Mouse (Mus musculus): ENCODE measurements around the gene Gm8909. TPM values are rescaled to one million over a fixed set of nuclear protein-coding genes. Genes with fewer than 3 reads are reported as not detected.
"Not testable (repeated sequence)": the region's sequence is repeated elsewhere in the genome, so short reads cannot be mapped to it uniquely, and the experiment has no call there.

The Gm8909 gene
- not detected for total RNA-seq (2021)
- long read RNA-seq, experiment 1, result 0 reads
- long read RNA-seq, experiment 2, result 0 reads

DNA sequence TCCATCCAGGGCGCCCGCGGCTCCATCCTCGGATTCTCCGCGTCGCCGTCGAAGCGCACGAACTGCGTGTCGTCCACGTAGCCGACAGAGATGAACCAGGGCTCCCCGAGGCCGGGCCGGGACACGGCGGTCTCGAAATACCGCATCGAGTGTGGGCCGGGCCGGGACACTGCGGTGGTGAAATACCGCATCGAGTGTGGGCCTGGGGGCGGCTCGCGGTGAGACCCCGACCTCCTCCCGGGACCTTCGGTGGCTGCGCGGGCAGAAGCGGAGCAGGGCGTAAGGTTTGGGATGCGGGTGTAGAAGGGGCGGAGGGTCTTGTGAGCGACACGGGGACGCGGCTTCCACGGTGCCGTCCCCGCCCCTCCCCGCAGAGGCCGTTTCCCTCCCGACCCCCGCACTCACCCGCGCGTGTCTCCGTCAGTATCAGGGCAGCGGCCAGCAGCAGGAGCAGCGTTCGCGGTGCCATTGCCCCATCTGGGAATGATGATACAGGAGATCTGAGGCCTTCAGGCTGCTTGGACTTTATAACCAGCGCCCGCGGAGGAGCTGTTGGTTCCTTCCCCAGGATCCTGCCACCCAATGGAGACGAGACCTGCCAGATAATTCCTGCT is at the start of gene Gm8909:
Gm8909 (minus strand) TSS at position 499 of the 614 bp plus-strand sequence.
- no peak for DNase-seq (ENCODE audit: low spot score in 2 of 2)

DNA sequence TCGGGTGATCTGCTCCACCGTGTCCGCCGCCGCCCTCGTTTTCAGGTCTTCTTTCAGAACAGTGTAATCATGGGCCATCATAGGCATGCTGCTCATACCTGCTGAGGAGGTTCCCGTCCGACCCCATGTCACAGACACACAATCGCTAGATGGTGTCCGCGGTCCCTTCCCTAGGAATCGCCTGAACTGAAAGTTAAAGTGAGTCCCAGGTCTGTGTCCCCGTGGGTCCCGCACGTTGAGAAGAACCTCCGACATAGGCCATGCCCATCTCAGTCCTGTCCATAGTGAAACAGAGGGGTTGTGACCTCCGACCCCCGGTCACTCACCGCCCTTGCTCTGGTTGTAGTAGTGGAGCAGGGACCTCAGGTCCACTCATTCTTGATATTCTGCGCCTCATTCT is 47.2 kb upstream of the Gm8909 start:
- DNase-seq (ENCODE audit: low spot score in 2 of 2), result no peak

DNA sequence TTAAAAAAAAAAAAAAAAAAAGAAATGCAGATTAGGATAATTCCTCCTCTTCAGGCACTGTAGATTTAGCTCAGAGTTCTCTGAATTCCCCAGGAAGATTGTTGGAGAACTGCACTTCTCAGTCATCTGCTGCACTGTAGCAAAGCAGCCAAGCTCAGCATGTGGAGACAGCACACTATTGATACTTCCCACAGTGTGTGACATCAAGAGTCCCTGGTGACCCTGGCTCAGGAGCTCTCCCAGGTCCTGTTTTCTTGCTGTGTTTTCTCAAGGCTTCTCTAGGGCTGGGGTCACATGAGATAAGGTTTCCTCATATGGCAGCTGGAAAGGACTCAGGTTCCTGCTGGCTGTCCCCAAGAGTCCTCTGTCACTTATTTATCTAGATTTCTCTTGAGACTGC is 38.5 kb upstream of the Gm8909 start:
- no peak for DNase-seq (ENCODE audit: low spot score in 2 of 2)

DNA sequence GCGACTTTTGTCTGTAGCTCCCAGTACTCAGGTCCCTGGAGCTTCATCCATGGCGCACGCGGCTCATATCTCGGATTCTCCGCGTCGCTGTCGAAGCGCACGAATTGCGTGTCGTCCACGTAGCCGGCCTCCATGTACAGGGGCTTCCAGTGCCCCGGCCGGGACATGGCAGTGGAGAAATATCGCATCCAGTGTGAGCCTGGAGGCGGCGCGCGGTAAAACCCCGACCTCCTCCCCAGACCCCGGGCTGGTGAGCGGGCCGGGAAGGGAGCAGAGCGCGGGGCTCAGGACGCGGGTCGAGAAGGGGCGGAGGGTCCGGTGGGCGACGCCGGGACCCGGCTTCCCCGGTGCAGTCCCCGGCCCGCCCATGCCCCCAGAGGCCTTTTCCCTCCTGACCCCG is 37.5 kb upstream of the Gm8909 start:
- no peak for DNase-seq (ENCODE audit: low spot score in 2 of 2)

DNA sequence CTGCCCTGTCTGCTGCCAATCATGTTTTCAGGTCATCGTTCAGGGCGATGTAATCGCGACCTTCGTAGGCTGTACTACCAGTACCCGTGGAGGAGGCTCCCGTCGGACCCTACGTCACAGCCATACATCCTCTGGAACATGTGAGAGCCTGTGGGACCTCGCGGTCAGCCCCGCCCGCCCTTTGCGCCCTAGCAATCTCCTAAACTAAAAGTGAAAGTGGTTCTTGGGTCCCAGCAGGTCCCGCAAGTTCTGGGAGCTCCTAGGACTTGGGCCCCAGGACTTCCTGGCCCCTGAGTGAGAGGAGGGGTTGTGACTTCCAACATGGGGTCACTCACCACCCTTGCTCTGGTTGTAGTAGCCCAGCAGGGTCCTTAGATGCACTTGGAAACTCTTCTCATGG is 37.1 kb upstream of the Gm8909 start:
- no peak for DNase-seq (ENCODE audit: low spot score in 2 of 2)

DNA sequence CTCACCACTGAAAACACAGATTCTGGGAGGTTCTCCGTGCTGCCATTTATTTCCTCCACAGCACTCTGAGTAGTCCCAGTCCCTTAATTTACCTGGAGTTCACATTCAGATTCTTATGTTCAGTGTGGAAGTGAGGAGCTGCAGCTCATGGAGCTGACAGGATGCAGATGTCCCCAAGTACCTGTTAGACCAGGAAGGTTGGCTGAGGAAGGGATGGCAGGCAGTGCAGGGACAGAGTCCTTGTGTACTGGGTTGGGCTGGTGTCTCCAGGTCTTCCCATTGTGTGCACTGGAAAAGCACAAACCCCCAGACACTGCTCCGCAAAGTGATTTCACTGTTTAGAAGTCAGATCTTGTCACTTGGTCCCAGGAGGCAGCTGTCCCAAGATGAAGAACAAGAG is 33.5 kb upstream of the Gm8909 start:
- DNase-seq (ENCODE audit: low spot score in 2 of 2), result no peak

DNA sequence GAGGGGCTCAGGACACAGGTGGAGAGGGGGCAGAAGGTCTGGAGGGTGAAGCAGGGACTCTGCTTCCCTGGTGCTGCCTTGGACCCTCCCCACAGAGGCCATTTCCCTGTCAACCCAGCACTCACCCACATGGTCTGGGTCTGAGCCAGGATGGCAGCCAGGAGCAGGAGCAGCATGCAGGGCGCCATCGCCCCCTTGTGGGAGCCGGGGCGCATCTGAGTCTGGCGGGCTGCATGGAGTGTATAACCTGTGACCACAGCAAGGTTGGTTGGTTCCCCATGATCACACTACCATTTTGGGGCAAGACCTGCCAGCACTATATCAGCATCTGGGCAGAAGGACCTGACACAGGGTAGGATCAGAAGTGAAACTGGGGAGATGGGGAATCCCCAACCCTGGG is 30.0 kb upstream of the Gm8909 start:
- DNase-seq (ENCODE audit: low spot score in 2 of 2), result no peak

DNA sequence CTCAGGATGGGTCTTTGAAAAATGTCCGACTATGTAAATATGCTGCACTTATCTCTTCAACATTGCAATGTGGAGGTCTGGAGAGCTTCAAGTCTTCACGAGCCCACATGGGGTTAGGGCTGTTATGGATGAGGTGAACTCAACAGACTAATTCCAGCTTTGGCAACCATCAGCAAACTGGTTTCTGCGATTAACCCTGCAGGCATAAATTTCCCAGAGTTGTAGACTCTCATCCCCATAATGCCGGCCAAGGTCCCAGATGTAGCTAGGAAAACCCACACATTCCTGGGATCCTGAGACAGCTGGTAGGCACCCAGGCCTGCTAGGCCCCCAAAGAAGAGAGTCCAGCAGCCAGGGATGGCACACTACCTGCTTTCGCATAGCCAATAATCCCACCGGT is 26.1 kb upstream of the Gm8909 start:
- DNase-seq (ENCODE audit: low spot score in 2 of 2), result no peak

DNA sequence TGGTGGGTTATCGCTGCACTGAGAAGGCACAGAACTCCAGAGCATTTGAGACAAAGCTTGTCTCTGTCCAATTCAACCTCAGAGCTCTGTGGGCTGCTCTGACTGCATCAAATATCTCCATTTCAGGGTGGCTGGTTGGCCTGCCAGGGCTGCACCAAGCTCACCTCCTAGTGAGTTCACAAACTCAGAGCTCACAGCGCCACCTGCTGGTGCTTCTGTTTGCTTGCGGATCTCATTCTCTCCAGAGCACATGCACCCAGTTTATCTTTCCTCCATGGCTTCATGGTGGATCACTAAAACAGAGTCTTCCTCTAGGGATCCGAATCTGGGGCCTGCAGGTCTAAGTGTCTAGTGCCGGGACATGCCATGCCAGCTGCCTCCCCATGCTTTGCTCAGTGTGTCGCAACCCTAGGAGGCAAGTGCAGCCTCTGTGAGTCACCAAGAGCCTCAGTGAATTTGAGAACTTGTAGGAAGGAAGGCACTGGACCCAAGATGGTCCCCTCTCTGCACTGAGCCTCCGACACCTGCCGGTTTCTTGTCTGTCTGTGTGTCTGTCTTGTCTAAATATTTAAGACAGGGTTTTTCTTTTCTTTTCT is 25.3 kb upstream of the Gm8909 start:
- DNase-seq (ENCODE audit: low spot score in 2 of 2), result peak; percentile 53 to 68

DNA sequence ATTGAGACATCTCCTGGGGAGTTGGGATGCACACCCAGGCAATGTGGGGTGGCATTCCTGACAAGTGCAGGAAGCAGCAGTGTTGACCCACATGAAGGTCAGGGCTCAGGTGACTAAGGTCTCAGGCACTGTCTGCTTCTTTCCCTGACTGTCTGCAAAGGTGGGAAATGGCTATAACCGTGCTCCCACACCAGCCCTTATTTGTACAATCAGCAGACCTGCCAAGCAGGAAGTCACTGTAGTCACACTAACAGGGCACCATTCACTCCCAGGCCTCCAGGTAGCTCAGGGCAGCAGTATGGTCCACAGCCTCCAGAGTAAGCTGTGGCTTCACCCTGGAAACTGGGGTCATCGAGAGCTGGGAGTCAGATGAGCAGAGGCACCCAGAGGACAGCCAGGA is 24.0 kb upstream of the Gm8909 start:
- DNase-seq (ENCODE audit: low spot score in 2 of 2), result no peak

DNA sequence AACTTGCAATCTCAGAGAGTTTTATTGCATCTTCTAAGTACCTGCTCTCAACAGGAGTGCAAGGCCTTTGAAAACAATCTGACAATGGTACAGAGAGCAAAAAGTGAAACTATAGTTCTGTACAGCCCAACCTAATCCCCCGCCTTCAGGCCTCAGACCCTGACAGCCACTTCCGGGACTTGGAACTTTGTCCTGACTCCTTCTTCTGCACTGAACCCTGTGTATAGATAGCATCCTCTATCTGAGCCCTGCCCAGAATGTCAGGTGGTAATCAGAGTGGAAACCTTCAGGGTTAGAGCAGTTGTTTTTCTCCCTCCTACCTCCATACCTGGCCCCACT is 21.8 kb upstream of the Gm8909 start, which contains the start of gene H2-T3:
H2-T3 (minus strand) TSS at position 119 of the 339 bp plus-strand sequence.
- DNase-seq (ENCODE audit: low spot score in 2 of 2), result no peak

DNA sequence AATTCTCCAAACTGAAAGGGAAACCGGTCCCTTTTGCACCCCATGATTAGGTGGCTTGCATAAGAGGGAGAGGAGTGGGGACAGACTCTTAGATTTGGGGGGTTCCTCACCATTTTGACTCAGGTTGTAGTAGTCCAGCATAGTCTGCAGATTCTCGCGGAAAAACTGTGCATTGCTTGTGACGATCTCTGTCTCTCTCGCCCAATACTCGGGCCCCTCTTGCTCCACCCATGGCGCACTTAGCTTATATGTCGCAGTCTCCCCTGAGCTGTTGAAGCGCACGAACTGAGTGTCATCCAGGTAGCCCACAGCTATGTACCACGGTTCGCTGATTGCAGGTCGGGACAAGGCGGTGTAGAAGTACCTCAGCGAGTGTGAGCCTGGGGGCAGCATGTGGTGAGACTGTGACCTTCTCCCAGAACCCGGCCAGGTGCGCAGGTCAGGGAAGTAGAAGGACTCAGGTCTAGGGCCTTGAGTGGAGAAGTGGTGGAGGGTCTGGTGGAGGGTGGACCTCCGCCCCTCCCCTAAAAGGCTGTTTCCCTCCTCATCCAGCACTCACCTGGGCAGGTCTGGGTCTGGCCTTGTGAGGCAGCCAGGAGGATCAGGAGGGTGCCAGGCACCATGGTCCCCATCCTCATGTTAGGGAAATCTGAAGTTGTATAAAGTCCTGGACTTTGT is 21.3 kb upstream of the Gm8909 start:
- no peak for DNase-seq (ENCODE audit: low spot score in 2 of 2)

DNA sequence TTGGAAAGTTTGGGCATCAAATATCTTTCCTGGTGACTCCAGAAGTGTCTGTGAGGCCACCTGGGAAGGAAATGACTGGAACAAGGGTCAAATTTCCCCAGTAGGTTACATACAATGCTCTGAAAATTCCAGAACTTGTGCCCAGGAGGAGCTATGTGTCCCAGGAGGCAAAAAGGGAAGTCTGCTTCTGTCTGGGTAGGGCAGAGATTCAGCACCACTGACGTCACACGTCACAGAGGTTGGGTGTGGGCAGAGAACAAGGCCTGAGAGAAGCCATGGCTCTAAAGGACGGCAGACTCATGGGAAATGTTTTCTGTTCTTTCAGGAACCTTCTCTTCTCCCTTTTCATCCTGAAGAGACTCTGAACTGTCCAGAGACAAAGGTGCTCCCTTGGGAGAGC is 19.2 kb upstream of the Gm8909 start:
- DNase-seq (ENCODE audit: low spot score in 2 of 2), result no peak

DNA sequence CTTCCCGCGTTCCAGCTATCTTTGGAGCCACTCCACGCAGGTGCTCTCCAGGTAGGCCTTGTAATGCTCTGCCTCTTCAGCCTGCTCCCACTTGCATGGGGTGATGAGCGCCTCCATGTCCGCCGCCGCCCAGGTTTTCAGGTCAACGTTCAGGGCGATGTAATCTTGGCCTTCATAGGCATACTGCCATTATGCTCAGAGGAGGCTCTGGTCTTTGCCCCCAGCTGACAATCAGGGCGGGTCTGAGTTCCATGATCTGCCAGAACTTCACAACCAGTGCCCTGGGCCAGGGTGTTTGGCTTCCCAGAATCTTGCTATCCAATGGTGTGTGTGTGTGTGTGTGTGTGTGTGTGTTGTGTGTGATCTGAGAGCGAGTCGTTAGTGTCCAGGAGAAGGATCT is 13.9 kb upstream of the Gm8909 start:
- DNase-seq (ENCODE audit: low spot score in 2 of 2), result no peak

DNA sequence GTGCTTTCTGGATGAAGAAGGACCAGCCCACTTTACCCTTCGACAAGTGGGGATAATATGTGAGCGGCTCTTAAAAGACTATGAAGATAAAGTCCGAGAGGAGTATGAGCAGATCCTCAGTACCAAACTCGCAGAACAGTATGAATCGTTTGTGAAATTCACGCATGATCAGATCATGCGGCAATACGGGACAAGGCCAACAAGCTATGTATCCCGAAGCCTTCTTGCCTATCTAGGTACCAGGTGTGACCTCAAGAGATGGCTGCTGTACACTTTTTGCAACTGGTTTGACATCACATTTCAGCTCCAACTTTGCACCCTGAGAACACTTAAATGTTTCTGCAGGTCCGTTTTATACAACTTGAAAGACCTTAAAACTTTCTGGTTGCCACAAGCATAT is 11.1 kb upstream of the Gm8909 start:
- DNase-seq (ENCODE audit: low spot score in 2 of 2), result not testable (repeated sequence)

DNA sequence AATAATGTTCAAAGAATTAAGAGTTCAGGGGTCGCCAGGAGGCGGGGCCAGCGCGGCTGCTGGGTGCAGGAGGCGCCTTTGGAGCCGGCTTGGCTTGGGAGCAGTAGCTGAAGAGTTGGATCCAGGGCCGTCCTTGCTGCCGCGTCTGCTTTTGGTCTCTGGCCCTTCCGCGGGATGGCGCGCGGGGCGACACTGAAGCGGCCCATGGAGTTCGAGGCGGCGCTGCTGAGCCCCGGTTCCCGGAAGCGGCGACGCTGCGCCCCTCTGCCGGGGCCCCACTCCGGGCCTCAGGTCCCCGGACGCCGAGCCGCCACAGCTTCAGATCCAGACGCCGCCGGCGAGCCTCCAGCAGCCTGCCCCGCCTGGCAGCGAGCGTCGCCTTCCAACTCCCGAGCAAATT is 10.6 kb upstream of the Gm8909 start:
- DNase-seq (ENCODE audit: low spot score in 2 of 2), result not testable (repeated sequence)

DNA sequence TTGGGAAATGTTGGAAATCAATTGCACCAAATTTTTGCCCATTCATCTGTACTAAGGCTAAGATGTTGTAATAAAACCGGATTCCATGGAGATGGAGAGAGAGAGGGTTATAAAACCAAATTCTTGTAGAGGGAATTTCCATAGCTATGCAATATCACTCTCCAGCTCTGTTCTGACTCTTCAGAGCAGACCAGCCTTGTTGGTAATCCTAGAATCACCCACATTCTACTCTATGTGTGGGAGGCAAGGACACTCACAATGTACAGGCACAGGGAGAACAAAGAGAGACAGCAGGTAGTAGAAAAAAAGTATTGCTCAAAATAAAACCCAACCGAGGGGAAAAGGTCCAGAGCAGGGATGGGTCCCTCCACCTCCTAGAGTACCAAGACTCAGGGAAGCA is 7.8 kb upstream of the Gm8909 start:
- DNase-seq (ENCODE audit: low spot score in 2 of 2), result not testable (repeated sequence)

DNA sequence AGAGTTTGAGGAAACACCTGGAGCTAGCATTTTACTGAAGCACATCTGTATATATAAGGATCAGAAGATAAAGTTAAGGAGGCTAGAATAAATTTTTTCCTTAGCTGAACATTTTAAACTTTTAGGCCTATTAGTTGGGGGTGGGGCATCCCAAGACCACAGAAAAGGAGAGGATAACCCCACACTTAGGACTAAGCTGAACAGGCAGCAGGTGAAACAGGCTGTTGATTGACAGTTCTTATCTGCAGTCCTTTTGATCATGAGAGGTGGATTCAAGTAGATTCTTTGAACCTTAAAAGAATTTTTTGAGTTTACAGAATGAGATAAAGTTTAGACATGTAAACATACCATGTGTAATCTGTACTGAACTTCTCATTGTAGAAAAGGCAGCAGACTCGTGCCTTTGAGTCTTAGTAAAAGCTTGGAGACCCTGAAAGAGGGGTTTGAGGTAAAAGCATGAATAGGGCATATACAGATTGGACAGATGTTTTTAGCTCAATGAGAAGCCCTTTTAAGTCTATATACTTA is 2.0 kb upstream of the Gm8909 start:
- DNase-seq (ENCODE audit: low spot score in 2 of 2), result no peak

DNA sequence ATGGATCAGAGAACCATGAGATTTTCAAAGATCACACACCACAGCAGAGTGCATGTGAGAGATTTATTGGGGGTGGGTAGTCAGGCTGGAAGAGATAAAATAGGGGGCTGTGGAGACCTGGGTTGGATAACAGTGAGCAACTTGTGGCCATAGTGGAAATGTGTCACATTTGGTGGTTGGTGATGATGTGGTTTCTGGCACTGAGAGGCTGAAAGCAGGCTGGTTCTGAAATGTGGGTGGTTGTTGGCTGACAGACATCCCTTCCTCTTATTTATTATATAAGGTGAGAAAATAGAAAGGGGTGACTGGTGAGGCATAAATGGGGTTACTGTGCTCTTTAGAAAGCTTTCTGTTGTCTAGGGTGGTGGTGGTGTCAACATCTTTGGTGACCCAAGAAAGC is 1.4 kb upstream of the Gm8909 start:
- DNase-seq (ENCODE audit: low spot score in 2 of 2), result no peak

DNA sequence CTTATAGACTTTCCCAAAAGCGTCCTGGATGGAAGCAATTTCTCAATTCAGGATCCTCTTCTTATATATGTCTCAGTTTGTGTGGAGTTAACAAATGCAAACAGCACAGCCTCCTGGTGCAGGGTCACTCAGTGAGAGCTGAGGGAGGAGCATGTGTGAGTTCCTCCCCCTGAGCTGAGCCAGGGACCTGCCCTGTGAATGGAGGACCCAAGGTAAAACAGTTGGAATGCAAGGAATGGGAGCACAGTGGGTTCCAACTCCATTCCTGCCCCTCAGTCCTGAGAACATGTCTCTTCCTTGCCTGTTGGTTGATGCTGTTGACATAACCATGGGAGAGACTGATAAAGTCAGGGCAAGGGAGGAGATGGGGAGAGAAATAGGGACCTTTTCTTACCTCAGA is 757 bp upstream of the Gm8909 start:
- DNase-seq (ENCODE audit: low spot score in 2 of 2), result not testable (repeated sequence)

DNA sequence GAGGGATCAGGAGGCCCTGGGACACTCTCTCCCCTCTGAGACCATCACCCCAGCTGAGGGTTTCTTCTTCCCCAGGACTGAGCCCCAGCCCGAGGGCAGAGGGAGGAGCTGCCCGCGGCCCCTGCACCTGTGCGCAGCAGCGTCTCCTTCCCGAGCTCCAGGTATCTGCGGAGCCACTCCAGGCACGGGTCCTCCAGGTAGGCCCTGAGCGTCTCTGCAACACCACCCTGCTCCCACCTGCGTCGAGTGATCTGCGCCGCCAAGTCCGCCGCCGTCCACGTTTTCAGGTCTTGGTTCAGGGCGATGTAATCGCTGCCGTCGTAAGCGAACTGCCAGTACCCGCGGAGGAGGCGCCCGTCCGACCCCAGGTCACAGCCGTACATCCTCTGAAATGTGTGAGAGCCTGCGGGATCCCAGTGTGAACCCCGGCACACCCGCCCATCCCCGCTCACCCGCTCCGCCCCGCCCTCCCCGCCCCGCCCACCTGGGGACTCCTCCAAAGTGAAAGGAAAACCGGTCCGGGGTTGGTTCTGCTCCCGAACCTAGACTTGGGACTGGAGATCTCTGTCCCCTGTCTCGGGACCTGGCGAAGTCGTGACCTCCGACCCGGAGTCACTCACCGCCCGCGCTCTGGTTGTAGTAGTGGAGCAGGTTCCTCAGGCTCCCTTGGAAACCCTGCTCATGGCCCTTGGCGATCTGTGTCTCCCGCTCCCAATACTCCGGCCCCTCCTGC is 865 bp downstream of the Gm8909 start:
- DNase-seq (ENCODE audit: low spot score in 2 of 2), result no peak

DNA sequence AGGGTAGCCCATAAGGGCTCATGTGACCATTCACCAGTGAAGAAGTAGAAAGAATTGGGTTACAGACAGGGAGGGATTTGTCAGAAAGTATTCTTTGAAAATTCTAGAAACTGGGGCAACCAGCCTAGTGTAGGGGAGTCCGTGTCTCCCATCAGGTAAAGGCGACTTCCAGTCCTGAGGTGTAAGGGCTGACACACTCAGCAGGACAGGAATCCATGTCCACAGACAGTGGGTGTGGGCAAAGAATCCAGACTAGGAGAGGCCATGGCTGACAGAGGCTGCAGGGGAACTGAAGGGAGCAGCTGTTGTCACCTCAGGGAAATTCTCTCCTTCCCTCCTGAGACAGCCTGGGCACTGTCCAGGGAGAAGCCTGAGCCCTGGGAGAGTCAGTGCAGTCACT is 1.4 kb downstream of the Gm8909 start:
- DNase-seq (ENCODE audit: low spot score in 2 of 2), result not testable (repeated sequence)
